ENCODE assay signal across 31 mouse cellular contexts in genomic region chr2:172498823-172499222, GRCm38 (mm10). TPM values are rescaled to one million over a fixed set of nuclear protein-coding genes. Genes with fewer than 3 reads are reported as not detected.
DNase-seq lines count a peak whose midpoint lies in the region.
"Had no signal": no experiment of that assay in that cellular context is flagged by ENCODE, and none has a peak within 500 bp of the region (broad histone marks: within the 10 kb centered on the region; RNA-seq: fewer than 3 reads in every experiment).

No protein-coding gene starts in this region.

- peak; percentile 40 for DNase-seq in adrenal gland, adult 8-10 months
- no peak for DNase-seq in adrenal gland, postnatal 25 days
- DNase-seq in 3T3-L1 (ENCODE audit: low read depth, low spot score) (peak; percentile 67), NIH3T3 (ENCODE audit: low read depth) (peak; percentile 40)
- peak; percentile 17 to 18 for DNase-seq in adrenal gland, postnatal 36 days
- DNase-seq in urinary bladder, postnatal 36 days (ENCODE audit: low spot score in 2 of 2): no peak
- no peak for DNase-seq in thymus, postnatal 0 days (ENCODE audit: low spot score)
- DNase-seq: B cell, adult 2 months; cerebellum, adult 8-10 months; cerebellum, postnatal 36 days; gastrocnemius, postnatal 14 days; heart, adult 11 months; heart, postnatal 10 days; kidney, postnatal 25 days; layer of hippocampus, postnatal 36 days; liver, embryonic 13.5 days; lung, adult 2 months; right cerebral cortex, postnatal 25 days; spleen, adult 18-20 months; thymus, postnatal 25 days had no signal

RNA-seq across cellular contexts. Expression of gene Fam209, which starts 26.5 kb away (rescaled TPM):
- total RNA-seq in adrenal gland, adult 8-10 months (2022): under 1 TPM in 1 of 4 experiments, not detected in 3; 0.38 TPM
- total RNA-seq in adrenal gland, postnatal 25 days (2021): 0.49 TPM in 1 of 2 replicates, not detected in the other
- not detected for total RNA-seq in adrenal gland, postnatal 36 days (2021)
- polyA plus RNA-seq in thymus, postnatal 0 days (2015; fragmentation: Nextera tagmentation; extraction: Ambion mirVana): 0.90 and 1.0 TPM in 2 replicates
- total RNA-seq: heart, postnatal 10 days; hindbrain, postnatal 0 days; layer of hippocampus, postnatal 36 days; left cerebral cortex, postnatal 25 days had no signal
- polyA plus RNA-seq: hindbrain, embryonic 11.5 days; intestine, postnatal 0 days; kidney, embryonic 14.5 days; liver, embryonic 13.5 days had no signal

RNA-seq across cellular contexts. Expression of gene Gcnt7, which starts 40.4 kb away (rescaled TPM):
- total RNA-seq in adrenal gland, adult 8-10 months (2022): not detected
- total RNA-seq in adrenal gland, postnatal 25 days (2021): not detected in 2 replicates
- total RNA-seq in adrenal gland, postnatal 36 days (2021): not detected
- polyA plus RNA-seq in thymus, postnatal 0 days (2015; fragmentation: Nextera tagmentation; extraction: Ambion mirVana): 0.84 and 2.0 TPM in 2 replicates
- total RNA-seq: gastrocnemius, postnatal 14 days; heart, postnatal 10 days; hindbrain, postnatal 0 days; layer of hippocampus, adult 8-10 months; layer of hippocampus, postnatal 36 days; left cerebral cortex, postnatal 25 days; megakaryocyte, adult 5-6 weeks; monocyte, adult 5-6 weeks had no signal
- polyA plus RNA-seq: brain, embryonic 14.5 days; lung, adult 2 months had no signal

RNA-seq across cellular contexts. Expression of gene Tfap2c, which starts 50.6 kb away (rescaled TPM):
- total RNA-seq in adrenal gland, adult 8-10 months (2022): not detected
- not detected in 2 replicates for total RNA-seq in adrenal gland, postnatal 25 days (2021)
- not detected for total RNA-seq in adrenal gland, postnatal 36 days (2021)
- polyA plus RNA-seq in thymus, postnatal 0 days (2015; fragmentation: Nextera tagmentation; extraction: Ambion mirVana): 0.93 and 0.98 TPM in 2 replicates
- total RNA-seq: gastrocnemius, postnatal 14 days; heart, postnatal 10 days; megakaryocyte, adult 5-6 weeks; monocyte, adult 5-6 weeks; neutrophil, adult 5-6 weeks had no signal
- polyA plus RNA-seq: activated CD4-positive, CD25-positive, alpha-beta regulatory T cell, adult 4 months; intestine, postnatal 0 days; liver, embryonic 13.5 days had no signal

RNA-seq across cellular contexts. Expression of gene Rtf2, which starts 58.5 kb away (rescaled TPM):
- total RNA-seq in adrenal gland, adult 8-10 months (2022): 10 to 100 TPM; 77.2 to 92.4 (median 82.4) TPM
- 75.6 and 85.2 TPM in 2 replicates for total RNA-seq in adrenal gland, postnatal 25 days (2021)
- total RNA-seq in adrenal gland, postnatal 36 days (2021): 10 to 100 TPM; 76.2 to 86.3 TPM
- polyA plus RNA-seq in thymus, postnatal 0 days (2015; fragmentation: Nextera tagmentation; extraction: Ambion mirVana): 132 and 144 TPM in 2 replicates

Comparison
In these comparisons a context has a peak if more than half of its experiments do, and no peak if none do; other contexts are left out.
1. DNase-seq: peak in adrenal gland, adult 8-10 months (single experiment), 3T3-L1 (single experiment), NIH3T3 (single experiment) and adrenal gland, postnatal 36 days (2 of 2); none in adrenal gland, postnatal 25 days (single experiment), urinary bladder, postnatal 36 days (0 of 2) and thymus, postnatal 0 days (single experiment).